Mouse (Mus musculus): ENCODE data around the gene Actrt2.

- TF ChIP-seq CTCF (IDR thresholded peaks at IDR 0.05; ENCODE audit: extremely low read depth, insufficient read length, insufficient replicate concordance, low read depth, low read length) (no peak), POLR2A (IDR thresholded peaks at IDR 0.05; ENCODE audit: low read depth, low read length) (no peak)
These were observed 44.4 kb downstream of the Actrt2 start for GRCm38 (mm10) chr4:154623241-154623640.
